Mouse (Mus musculus) stomach, embryonic 16.5 days (tissue): Measurements from ENCODE around the gene Liph. TPM values are rescaled to one million over a fixed set of nuclear protein-coding genes. Genes with fewer than 3 reads are reported as not detected.

Source experiments
- polyA plus RNA-seq: library from polyadenylated mRNA; unstranded; fragments of >200 nt; fragmentation: Nextera tagmentation; extraction: Ambion mirVana; gene quantifications from 2 replicates; pipeline ENCODE4 v1.2.1, GENCODE M21; 2015

Liph gene
- polyA plus RNA-seq, 1 experiment from 2014 or later, result 29.9 TPM

Other genes with a start within 250 kb of the Liph start
- gene Ehhadh, start 207.9 kb downstream of the Liph start, polyA plus RNA-seq, result 5.7 and 6.4 TPM in 2 replicates
- gene Map3k13, start 201.3 kb downstream of the Liph start, polyA plus RNA-seq, result 1.2 and 1.3 TPM in 2 replicates
- 35.0 and 35.2 TPM in 2 replicates for gene Tmem41a, start 48.1 kb downstream of the Liph start, polyA plus RNA-seq
- 40.1 and 40.4 TPM in 2 replicates for gene Senp2, start 13.8 kb upstream of the Liph start, polyA plus RNA-seq
- gene Igf2bp2, start 167.6 kb upstream of the Liph start, polyA plus RNA-seq, result 103 and 106 TPM in 2 replicates